Mouse (Mus musculus) forebrain, embryonic 15.5 days (tissue): ENCODE results near the gene Dohh. TPM values are rescaled to one million over a fixed set of nuclear protein-coding genes. Genes with fewer than 3 reads are reported as not detected.

Experiments used
- ATAC-seq: fragments of 200-750 bp; cut with Nextera tagmentation; replicated peaks from 2 replicates; pipeline ENCODE4 v1.8.0; 2017; ENCODE audit warnings: mild to moderate bottlenecking, moderate TSS enrichment, moderate library complexity
- H3K27ac ChIP-seq: fragments of 300-500 bp; sonication (generic); replicated peaks from 2 replicates; pipeline ENCODE4 v1.5.1; 2015; ENCODE audit warnings: mild to moderate bottlenecking, inconsistent platforms
- H3K27me3 ChIP-seq: fragments of 300-500 bp; sonication (generic); 2 replicates; pipeline ENCODE4 v1.6.1; 2015; ENCODE audit warnings: inconsistent platforms
- H3K36me3 ChIP-seq: fragments of 300-500 bp; sonication (generic); 2 replicates; pipeline ENCODE4 v1.6.1; 2015; ENCODE audit warnings: mild to moderate bottlenecking, inconsistent platforms
- H3K4me1 ChIP-seq: fragments of 300-500 bp; sonication (generic); 2 replicates; pipeline ENCODE4 v1.6.1; 2015; ENCODE audit warnings: inconsistent platforms
- H3K4me2 ChIP-seq: fragments of 300-500 bp; sonication (generic); replicated peaks from 2 replicates; pipeline ENCODE4 v1.6.1; 2015; ENCODE audit warnings: mild to moderate bottlenecking, inconsistent platforms
- H3K4me3 ChIP-seq: fragments of 300-500 bp; sonication (generic); 2 replicates; pipeline ENCODE4 v1.5.1; 2015; ENCODE audit warnings: mild to moderate bottlenecking, inconsistent platforms
- H3K9ac ChIP-seq: fragments of 300-500 bp; sonication (generic); replicated peaks from 2 replicates; pipeline ENCODE4 v1.6.1; 2015; ENCODE audit warnings: mild to moderate bottlenecking, inconsistent platforms
- H3K9me3 ChIP-seq: fragments of 300-500 bp; sonication (generic); 2 replicates; pipeline ENCODE4 v1.6.1; 2016; ENCODE audit warnings: inconsistent platforms
- WGBS: fragments of 180-500 bp; shearing (Covaris S2); methylation state at CpG from one replicate; pipeline ENCODE4 v1.1.7; 2015; ENCODE audit warnings: mixed read lengths; 5-methylcytosine and 5-hydroxymethylcytosine counted together
- polyA plus RNA-seq: library from polyadenylated mRNA; unstranded; fragments of >200 nt; fragmentation: Nextera tagmentation; extraction: Ambion mirVana; gene quantifications from 2 replicates; pipeline ENCODE4 v1.2.1, GENCODE M21; 2015

Dohh gene
- polyA plus RNA-seq, 1 experiment from 2014 or later, result 88.2 TPM

GRCm38 (mm10) chr10:81423476-81424245 lies 39.4 kb downstream of the Dohh start:
- peaks cover 41% of the 10 kb centered on the region for H3K4me1 ChIP-seq
- no peak for ATAC-seq
- WGBS, result 73% methylated on average over 4 of the region's 4 CpGs
- H3K27ac ChIP-seq, result peak overlapping the region; percentile 70
- no peaks in the 10 kb centered on the region; the same call in 1 of the 2 replicates for H3K36me3 ChIP-seq
- H3K4me2 ChIP-seq, result 0 out of 2 replicates have a peak overlapping the region, but pooled peaks have one; percentile 63
- peaks cover 7% of the 10 kb centered on the region; the same call in 1 of the 2 replicates for H3K27me3 ChIP-seq
- H3K9ac ChIP-seq, result 0 out of 2 replicates have a peak overlapping the region, but pooled peaks have one; percentile 7
- no peaks in the 10 kb centered on the region for H3K9me3 ChIP-seq
- H3K4me3 ChIP-seq, result no peak overlapping the region

DNA sequence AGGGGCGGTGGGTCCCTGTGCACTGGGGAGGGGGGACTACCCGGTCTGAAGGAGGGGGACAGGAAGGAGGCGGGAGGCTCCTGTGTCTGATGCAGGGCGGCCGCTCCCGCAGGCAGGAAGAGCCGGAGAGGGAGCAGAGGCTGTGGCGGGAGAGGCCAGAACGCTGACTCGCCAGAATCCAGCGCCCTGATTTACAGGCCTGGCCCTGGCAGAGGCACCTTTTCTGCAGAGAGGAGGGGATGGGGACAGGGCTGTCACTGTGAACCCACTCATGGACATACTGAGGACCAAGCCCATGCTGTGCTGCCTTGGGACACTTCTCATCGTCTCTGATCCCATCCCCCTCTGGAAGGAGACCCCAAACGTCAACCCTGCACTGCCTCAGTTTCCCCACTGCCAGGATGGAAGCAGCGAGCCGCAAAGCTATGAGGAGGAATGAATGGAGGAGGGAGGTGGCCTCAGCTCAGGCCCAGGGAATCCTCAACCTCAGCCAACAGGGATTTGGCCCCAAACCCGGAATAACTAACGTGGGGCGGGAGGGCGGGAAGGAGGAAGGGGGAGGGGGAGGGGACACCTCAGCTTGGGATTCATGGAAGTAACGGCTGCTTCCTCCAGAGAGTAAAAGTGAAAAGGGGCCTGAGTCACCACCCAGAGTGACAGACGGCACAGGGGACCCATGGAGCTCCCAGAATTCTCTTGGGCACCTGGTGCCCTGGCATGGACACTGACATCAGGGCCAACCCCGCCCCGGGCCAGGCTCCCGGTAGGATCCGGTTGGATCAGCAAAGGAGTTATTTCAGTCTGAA lies 40.2 kb downstream of the Dohh start:
- ATAC-seq, result no peak; the same call in 1 of the 2 replicates
- Histone ChIP-seq H3K27ac (peak overlapping the region; percentile 70), H3K9me3 (no peaks in the 10 kb centered on the region)

GRCm38 (mm10) chr10:81425236-81425850 lies 41.1 kb downstream of the Dohh start:
- peak overlapping the region; percentile 44; the same call in 1 of the 2 replicates for H3K4me3 ChIP-seq
- peaks cover 47% of the 10 kb centered on the region for H3K4me1 ChIP-seq
- 29% methylated on average over 10 of the region's 10 CpGs for WGBS
- no peaks in the 10 kb centered on the region for H3K9me3 ChIP-seq
- no peak overlapping the region; the same call in 1 of the 2 replicates for H3K9ac ChIP-seq
- peak overlapping the region; percentile 63 for H3K4me2 ChIP-seq
- H3K36me3 ChIP-seq, result no peaks in the 10 kb centered on the region
- peak overlapping the region; percentile 70 for H3K27ac ChIP-seq
- peaks cover 7% of the 10 kb centered on the region; the same call in 1 of the 2 replicates for H3K27me3 ChIP-seq
- ATAC-seq, result no peak

More for the DNA sequence above, 40.2 kb downstream of the Dohh start:
- Histone ChIP-seq H3K27me3 (peaks cover 7% of the 10 kb centered on the region; the same call in 1 of the 2 replicates), H3K4me3 (no peak overlapping the region), H3K4me1 (peaks cover 42% of the 10 kb centered on the region), H3K4me2 (peak overlapping the region; percentile 63; the same call in 1 of the 2 replicates), H3K36me3 (no peaks in the 10 kb centered on the region; the same call in 1 of the 2 replicates), H3K9ac (peak overlapping the region; percentile 7; the same call in 1 of the 2 replicates)
- WGBS, result 5% methylated on average over 25 of the region's 25 CpGs

- WGBS, result 3% methylated on average over 18 of the region's 33 CpGs
- no peaks in the 10 kb centered on the region for H3K9me3 ChIP-seq
- no peak for ATAC-seq
- peak overlapping the region; percentile 63 for H3K4me2 ChIP-seq
- H3K36me3 ChIP-seq, result no peaks in the 10 kb centered on the region
- H3K4me1 ChIP-seq, result peaks cover 50% of the 10 kb centered on the region
- peak overlapping the region; percentile 42 for H3K27ac ChIP-seq
- H3K27me3 ChIP-seq, result peaks cover 7% of the 10 kb centered on the region; the same call in 1 of the 2 replicates
- peak overlapping the region; percentile 44 for H3K4me3 ChIP-seq
- peak overlapping the region; percentile 55 for H3K9ac ChIP-seq
Measured at GRCm38 (mm10) chr10:81426081-81426671, 41.9 kb downstream of the Dohh start.

DNA sequence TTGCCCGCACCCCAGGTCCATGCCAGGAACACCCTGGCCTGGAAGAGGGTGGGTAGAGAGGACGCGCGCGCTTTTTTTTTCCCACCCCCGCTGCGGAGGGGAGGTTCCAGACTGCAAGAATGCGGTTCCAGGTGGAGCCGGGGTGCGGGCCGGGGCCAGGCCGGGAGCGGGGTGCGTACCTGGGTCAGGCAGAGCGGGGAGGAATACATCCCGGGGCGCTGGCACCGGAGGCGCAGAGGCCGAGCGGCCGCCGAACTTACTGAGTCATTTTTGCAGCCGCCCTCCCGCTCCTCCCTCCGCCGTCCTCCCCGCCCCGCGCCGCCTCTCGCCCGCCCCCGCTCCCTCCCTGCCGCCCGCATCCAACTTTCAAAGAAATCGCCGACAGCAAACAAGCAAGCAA lies 42.7 kb downstream of the Dohh start:
- Histone ChIP-seq H3K9me3 (no peaks in the 10 kb centered on the region), H3K27ac (peak overlapping the region; percentile 24; the same call in 1 of the 2 replicates), H3K36me3 (no peaks in the 10 kb centered on the region), H3K4me3 (peak overlapping the region; percentile 44), H3K9ac (peak overlapping the region; percentile 55), H3K4me2 (peak overlapping the region; percentile 63), H3K4me1 (peaks cover 55% of the 10 kb centered on the region), H3K27me3 (peaks cover 7% of the 10 kb centered on the region; the same call in 1 of the 2 replicates)
- under 1% methylated on average over 38 of the region's 38 CpGs for WGBS
- ATAC-seq, result no peak

- ATAC-seq, result no peak
- WGBS, result 35% methylated on average over 3 of the region's 3 CpGs
- Histone ChIP-seq H3K4me3 (peak overlapping the region; percentile 44), H3K4me2 (peak overlapping the region; percentile 63), H3K4me1 (peaks cover 57% of the 10 kb centered on the region), H3K27ac (0 out of 2 replicates have a peak overlapping the region, but pooled peaks have one; percentile 14), H3K9me3 (no peaks in the 10 kb centered on the region), H3K36me3 (no peaks in the 10 kb centered on the region), H3K9ac (0 out of 2 replicates have a peak overlapping the region, but pooled peaks have one; percentile 55), H3K27me3 (peaks cover 7% of the 10 kb centered on the region; the same call in 1 of the 2 replicates)
Measured at GRCm38 (mm10) chr10:81427327-81427726, 43.1 kb downstream of the Dohh start.

- peaks cover 62% of the 10 kb centered on the region for H3K4me1 ChIP-seq
Measured at GRCm38 (mm10) chr10:81427804-81428506, 43.7 kb downstream of the Dohh start.

GRCm38 (mm10) chr10:81428507-81428870 lies 44.3 kb downstream of the Dohh start:
- Histone ChIP-seq H3K9me3 (no peaks in the 10 kb centered on the region), H3K4me2 (no peak overlapping the region), H3K4me1 (peaks cover 67% of the 10 kb centered on the region), H3K27ac (no peak overlapping the region), H3K36me3 (no peaks in the 10 kb centered on the region), H3K9ac (no peak overlapping the region), H3K27me3 (peaks cover 7% of the 10 kb centered on the region; the same call in 1 of the 2 replicates), H3K4me3 (no peak overlapping the region)
- ATAC-seq, result no peak
- 91% methylated on average over 7 of the region's 7 CpGs for WGBS

More at GRCm38 (mm10) chr10:81427804-81428506, 43.7 kb downstream of the Dohh start:
- no peak for ATAC-seq
- no peak overlapping the region for H3K4me2 ChIP-seq
- H3K9ac ChIP-seq, result no peak overlapping the region
- WGBS, result 83% methylated on average over 8 of the region's 8 CpGs
- H3K27me3 ChIP-seq, result peaks cover 7% of the 10 kb centered on the region; the same call in 1 of the 2 replicates
- H3K36me3 ChIP-seq, result no peaks in the 10 kb centered on the region
- H3K4me3 ChIP-seq, result no peak overlapping the region
- no peaks in the 10 kb centered on the region for H3K9me3 ChIP-seq
- no peak overlapping the region for H3K27ac ChIP-seq

- Histone ChIP-seq H3K4me1 (peaks cover 66% of the 10 kb centered on the region), H3K36me3 (no peaks in the 10 kb centered on the region), H3K27me3 (peaks cover 7% of the 10 kb centered on the region; the same call in 1 of the 2 replicates), H3K4me2 (peak overlapping the region; percentile 74), H3K9ac (0 out of 2 replicates have a peak overlapping the region, but pooled peaks have one; percentile 81), H3K4me3 (peak overlapping the region; percentile 86), H3K27ac (0 out of 2 replicates have a peak overlapping the region, but pooled peaks have one; percentile 94), H3K9me3 (no peaks in the 10 kb centered on the region)
- no peak for ATAC-seq
- WGBS, result 27% methylated on average over 2 of the region's 2 CpGs
Measured at GRCm38 (mm10) chr10:81429092-81429491, 44.9 kb downstream of the Dohh start.

DNA sequence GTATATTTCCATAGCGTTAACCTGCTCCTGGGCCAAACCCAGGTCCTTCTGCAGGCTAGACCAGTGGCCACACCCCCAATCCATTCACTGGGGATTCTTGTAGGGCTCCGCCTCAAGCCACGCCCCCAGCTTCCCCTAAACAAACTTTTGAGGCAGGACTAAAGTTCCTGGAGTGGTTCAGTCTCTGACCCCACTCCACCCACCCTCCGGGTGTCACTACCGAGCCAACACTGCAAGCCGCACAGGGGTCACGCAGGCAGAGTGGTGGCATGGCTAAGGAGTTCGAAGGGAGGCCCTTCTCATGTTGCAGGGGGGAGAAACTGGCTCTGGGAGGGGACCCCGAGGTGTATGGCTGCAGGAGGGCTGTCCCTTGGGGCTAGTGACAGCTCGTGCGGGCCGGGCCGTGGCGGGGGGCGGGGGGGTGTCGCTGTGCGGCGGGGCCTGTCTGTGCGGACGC lies 45.4 kb downstream of the Dohh start:
- peaks cover 7% of the 10 kb centered on the region; the same call in 1 of the 2 replicates for H3K27me3 ChIP-seq
- peak overlapping the region; percentile 81 for H3K9ac ChIP-seq
- H3K36me3 ChIP-seq, result no peaks in the 10 kb centered on the region
- H3K4me2 ChIP-seq, result peak overlapping the region; percentile 74
- H3K9me3 ChIP-seq, result no peaks in the 10 kb centered on the region
- peak; percentile 9 for ATAC-seq
- 0% methylated on average over 19 of the region's 20 CpGs for WGBS
- peak overlapping the region; percentile 94 for H3K27ac ChIP-seq
- peak overlapping the region; percentile 86 for H3K4me3 ChIP-seq
- H3K4me1 ChIP-seq, result peaks cover 63% of the 10 kb centered on the region
